Mouse (Mus musculus) frontal cortex, adult 2 months (tissue): ENCODE results near the gene Zfp276. TPM values are rescaled to one million over a fixed set of nuclear protein-coding genes. Genes with fewer than 3 reads are reported as not detected.

Source experiments
- DNase-seq, 2 experiments: peaks; one replicate each; pipeline ENCODE4 v3.0.0; 2022; ENCODE audit warnings: low spot score in 1 of 2; ENCODE audit errors: extremely low spot score in 1 of 2
- polyA plus RNA-seq: library from polyadenylated mRNA; depleted of rRNA; stranded (reverse); fragments of >200 nt; gene quantifications from 2 replicates; pipeline ENCODE4 v1.2.3, GENCODE M21; 2012; rRNA removed

The Zfp276 gene
- polyA plus RNA-seq, 1 experiment = 27.4 TPM

DNA sequence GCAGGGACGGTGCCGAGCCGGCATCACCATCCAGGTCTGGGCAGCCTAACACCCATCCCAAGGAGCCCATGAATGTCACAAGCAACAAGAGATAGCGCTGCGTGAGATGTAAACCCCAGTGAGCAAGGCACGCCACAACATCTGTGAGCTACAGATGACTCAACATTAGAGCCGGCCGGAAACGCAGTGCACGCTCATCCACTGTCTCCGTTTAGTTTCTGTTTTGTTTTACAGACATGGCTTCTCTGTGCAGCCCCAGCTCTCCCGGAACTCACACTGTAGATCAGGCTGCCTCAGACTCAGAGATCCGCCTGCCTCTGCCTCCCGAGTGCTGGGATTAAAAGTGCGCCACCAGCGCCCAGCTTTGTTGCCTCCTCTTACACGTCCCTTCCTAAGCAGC lies 33.4 kb downstream of the Zfp276 start:
- no peak for DNase-seq

DNA sequence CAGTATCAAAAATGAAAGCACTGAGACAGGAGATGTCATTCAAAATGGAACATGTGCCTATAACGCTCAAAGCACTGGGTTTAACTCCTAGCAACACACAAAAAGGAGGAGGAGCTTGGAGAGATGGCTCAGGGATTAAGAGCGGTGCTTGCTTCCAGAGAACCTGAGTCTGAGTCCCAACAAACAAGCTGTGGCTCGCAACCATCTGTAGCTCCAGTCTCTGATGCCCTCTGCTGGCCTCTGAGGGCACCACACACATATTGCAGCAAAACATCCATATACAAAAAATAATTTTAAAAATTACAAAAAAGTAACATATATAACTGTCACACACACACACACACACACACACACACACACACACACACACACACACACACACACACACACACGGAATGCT lies 36.2 kb downstream of the Zfp276 start:
- peak in 1 of 2 experiments; percentile 37 for DNase-seq

GRCm38 (mm10) chr8:123290679-123291078 lies 36.7 kb downstream of the Zfp276 start:
- DNase-seq = no peak

- DNase-seq = no peak
These were observed 37.7 kb downstream of the Zfp276 start for GRCm38 (mm10) chr8:123291716-123292115.

DNA sequence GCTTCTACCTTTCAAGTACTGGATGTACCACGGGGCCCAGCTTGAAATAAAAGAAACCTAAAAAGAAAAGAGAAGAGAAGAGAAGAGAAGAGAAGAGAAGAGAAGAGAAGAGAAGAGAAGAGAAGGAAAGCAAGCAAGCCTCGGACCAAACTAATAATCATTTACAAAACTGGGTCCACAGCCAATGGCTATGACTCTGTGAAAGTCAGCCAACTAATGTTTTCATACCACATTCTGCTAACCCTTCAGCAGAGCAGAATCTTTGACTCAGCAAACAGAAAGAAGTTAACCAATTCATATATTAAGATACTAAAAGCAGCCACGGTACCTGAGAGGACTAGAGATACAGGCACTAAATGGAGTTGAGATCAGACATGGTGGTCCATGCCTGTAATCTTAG lies 38.3 kb downstream of the Zfp276 start:
- no peak for DNase-seq

DNA sequence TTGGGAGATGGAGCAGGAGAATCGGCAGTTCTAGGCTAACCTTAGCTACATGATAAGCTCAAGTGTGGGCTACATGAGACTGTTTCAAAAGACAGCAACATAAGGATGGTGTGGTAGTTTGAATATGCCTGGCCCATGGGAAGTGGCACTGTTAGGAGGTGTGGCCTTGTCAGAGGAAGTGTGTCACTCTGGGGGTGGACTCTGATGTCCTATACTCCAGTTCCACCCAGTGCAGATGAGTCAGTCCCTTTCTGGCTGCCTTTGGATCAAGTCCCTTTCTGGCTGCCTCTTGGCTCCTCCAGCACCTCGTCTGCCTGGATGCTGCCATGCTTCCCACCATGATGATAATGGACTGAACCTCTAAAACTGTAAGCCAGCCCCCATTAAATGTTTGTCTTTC lies 38.8 kb downstream of the Zfp276 start:
- DNase-seq = no peak

- no peak for DNase-seq
These were observed 44.3 kb downstream of the Zfp276 start for GRCm38 (mm10) chr8:123298301-123298700.

DNA sequence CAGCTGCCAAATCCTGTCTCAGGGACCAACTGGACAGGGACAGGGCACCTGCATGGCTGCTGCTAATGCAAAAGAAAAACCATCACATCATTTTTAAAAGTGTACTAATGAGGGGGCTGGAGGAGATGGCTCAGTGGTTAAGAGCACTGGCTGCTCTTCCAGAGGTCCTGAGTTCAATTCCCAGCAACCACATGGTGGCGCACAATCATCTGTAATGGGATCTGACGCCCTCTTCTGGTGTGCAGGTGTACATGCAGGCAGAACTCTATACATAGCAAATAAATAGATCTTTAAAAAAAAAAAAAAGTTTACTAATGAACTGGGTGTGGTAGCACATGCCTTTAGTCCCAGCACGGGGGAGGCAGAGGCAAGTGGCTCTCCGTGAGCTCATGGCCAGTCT lies 54.7 kb downstream of the Zfp276 start:
- no peak for DNase-seq

DNA sequence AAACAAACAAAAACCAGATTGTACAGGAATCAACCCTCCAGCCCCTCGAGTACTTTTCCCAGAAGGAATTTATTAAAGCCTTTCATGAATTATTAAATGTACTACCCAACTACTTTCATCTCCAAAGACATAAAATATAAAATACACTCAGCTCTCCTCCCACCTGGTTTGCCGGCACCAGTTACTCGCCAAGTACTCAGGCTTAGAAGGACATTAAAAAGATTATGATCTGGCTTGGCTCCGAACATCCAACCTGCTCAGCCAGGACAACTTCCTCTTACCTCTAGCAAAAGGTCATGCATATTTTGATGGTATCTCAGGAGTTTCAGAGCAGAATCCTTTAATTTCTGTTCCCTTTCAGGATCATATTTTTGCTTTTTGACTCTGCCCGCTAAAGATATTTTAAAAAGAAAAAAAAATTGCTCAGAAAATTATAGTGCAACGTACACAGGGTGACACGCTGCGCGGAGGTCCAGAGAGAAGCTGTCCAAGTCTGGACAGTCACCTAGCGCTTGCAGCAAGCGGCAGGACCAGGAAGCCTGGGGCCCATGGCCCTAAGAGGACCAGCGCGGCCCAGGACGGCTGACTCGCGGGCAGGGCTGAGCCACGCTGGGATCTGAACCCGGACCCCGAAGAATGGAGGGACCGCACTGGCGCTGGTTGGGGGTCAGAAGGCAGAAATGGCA lies 63.9 kb downstream of the Zfp276 start:
- DNase-seq = no peak

DNA sequence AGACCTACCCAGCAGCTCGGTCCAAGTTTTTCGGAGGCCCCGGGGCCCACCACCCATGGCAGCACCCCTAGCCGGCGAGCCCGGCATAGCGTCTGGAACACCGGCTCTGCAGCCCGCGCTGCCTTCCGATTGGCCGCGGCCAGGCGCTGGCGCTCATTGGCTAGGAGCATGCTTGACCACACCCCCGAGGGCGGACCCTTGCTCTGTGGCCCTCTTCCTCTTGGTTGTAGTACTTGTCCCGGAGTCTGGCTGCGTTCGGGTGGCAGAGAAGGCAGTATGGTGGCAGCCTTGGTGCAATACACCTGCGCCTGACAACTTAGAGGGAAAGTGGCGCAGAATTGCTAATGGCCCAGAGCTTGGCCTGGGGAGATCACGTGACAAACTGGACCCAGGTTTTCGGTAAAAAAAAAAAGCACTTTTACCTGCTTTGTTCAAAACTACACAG lies 64.5 kb downstream of the Zfp276 start, which contains the start of gene Fanca:
Gene Fanca, minus strand, starts transcription at position 110 of the 445 bp plus-strand sequence.
- peak; percentile 79 to 92 for DNase-seq

Other genes with a start within 250 kb of the Zfp276 start
- gene Ankrd11, start 211.9 kb upstream of the Zfp276 start, polyA plus RNA-seq = 97.3 and 101 TPM in 2 replicates
- gene Spg7, start 191.3 kb upstream of the Zfp276 start, polyA plus RNA-seq = 90.1 and 103 TPM in 2 replicates
- gene Rpl13, start 151.8 kb upstream of the Zfp276 start, polyA plus RNA-seq = 1,060 and 1,106 TPM in 2 replicates
- gene Cpne7, start 136.8 kb upstream of the Zfp276 start, polyA plus RNA-seq = 145 and 196 TPM in 2 replicates
- 0.80 and 0.98 TPM in 2 replicates for gene Sult5a1, start 95.9 kb upstream of the Zfp276 start, polyA plus RNA-seq
- gene Dpep1, start 68.0 kb upstream of the Zfp276 start, polyA plus RNA-seq = 0.21 and 0.36 TPM in 2 replicates
- 127 and 130 TPM in 2 replicates for gene Chmp1a, start 41.4 kb upstream of the Zfp276 start, polyA plus RNA-seq
- 9.3 and 9.7 TPM in 2 replicates for gene Spata33, start 41.4 kb upstream of the Zfp276 start, polyA plus RNA-seq
- gene Cdk10, start 29.4 kb upstream of the Zfp276 start, polyA plus RNA-seq = 137 and 152 TPM in 2 replicates
- gene Spata2l, start 18.0 kb upstream of the Zfp276 start, polyA plus RNA-seq = 46.3 and 53.3 TPM in 2 replicates
- gene Vps9d1, start 153 bp downstream of the Zfp276 start, polyA plus RNA-seq = 97.9 and 108 TPM in 2 replicates
- 3.1 and 4.1 TPM in 2 replicates for gene Fanca, start 64.4 kb downstream of the Zfp276 start, polyA plus RNA-seq
- gene Spire2, start 78.5 kb downstream of the Zfp276 start, polyA plus RNA-seq = 17.4 and 20.8 TPM in 2 replicates
- gene Tcf25, start 119.6 kb downstream of the Zfp276 start, polyA plus RNA-seq = 583 and 605 TPM in 2 replicates
- 0.04 and 0.06 TPM in 2 replicates for gene Mc1r, start 152.9 kb downstream of the Zfp276 start, polyA plus RNA-seq
- gene Tubb3, start 157.2 kb downstream of the Zfp276 start, polyA plus RNA-seq = 668 and 684 TPM in 2 replicates
- gene Def8, start 169.3 kb downstream of the Zfp276 start, polyA plus RNA-seq = 41.5 and 41.8 TPM in 2 replicates
- 24.3 and 26.3 TPM in 2 replicates for gene Afg3l1, start 223.7 kb downstream of the Zfp276 start, polyA plus RNA-seq